Mouse (Mus musculus): ENCODE data around the gene Tsr3. TPM values are rescaled to one million over a fixed set of nuclear protein-coding genes. Genes with fewer than 3 reads are reported as not detected.

The Tsr3 gene
- total RNA-seq, 2 experiments from 2014 or later: 23.1 to 29.0 TPM

- DNase-seq: no peak
Observed at GRCm38 (mm10) chr17:25243131-25243780, 3.3 kb downstream of the Tsr3 start.

DNA sequence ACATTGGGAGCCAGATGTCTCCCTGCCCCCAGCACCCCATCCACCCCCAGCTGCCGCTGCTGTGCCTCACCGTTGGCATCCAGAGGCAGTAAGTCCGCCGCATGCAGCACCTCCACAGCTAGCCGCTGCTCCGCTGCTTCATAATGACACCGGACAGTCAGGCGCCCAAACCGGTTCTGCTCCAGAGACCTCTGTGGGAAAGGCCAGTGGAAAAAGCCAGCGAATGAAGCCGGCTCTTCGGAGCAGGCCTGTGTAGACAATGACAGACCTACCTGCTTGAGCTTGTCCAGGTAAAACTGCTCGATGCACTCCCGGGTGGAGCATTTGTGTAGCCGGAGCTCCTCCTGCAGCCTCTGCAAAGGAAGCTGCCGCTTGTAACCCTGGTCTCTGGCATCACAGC lies 4.3 kb downstream of the Tsr3 start:
- no peak for DNase-seq

DNA sequence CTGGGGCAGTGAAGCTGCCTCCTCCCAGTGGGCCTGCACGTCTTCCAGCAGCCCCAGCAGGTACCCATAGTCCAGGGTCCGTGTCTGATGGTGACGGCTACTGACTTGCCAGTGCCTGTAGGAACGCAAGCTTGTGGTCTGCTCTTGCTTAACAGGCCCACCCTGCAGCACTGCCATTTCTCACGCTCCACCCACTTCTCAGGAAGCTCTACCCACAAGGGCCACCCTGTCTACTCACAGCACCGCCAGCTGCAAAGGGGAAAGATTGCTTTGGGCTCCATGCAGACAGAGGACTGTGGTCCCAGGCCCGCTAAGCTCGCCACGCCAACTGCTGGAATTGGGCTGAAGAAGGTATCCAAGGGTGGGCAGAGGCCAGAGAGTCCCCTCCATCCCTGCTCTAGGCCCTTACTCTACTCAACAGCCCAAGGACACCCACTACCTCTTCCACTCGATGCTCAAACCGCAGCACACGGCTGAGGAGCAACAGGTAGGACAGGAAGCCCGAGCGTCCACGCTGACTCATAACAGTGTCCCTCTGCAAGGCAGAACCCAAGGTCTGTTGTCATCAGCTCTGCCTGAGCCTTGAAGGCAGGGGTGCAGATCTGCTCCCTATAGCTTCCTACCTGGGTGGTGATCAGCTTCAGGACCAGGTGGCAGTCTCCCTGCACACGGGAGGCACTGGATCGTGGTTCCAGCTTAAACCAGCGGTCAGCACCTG lies 8.2 kb downstream of the Tsr3 start:
- DNase-seq: no peak

- no peak for DNase-seq
Observed at GRCm38 (mm10) chr17:25250181-25250835, 10.3 kb downstream of the Tsr3 start.

- DNase-seq: no peak
Observed at GRCm38 (mm10) chr17:25252643-25253042, 12.7 kb downstream of the Tsr3 start.

DNA sequence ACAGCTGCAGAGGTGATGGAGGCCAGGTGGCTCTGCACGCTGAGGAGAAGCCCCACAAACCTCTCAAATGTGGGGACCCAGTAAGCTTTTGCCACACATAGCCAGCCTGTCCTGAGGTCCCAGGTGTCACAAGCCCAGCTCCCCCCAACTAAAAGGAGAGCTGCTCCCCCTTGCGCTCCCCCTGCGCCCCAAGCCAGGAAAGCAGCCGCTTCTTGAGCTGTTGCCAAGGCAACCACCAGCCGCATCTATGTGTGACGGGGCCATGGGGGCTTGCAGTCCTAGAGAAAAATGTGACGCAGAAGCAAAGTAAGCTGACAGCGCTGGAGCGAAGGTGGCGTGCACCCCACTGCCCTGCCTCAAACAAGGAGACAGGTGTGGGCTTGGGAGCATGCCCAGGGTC lies 13.8 kb downstream of the Tsr3 start:
- no peak for DNase-seq

DNA sequence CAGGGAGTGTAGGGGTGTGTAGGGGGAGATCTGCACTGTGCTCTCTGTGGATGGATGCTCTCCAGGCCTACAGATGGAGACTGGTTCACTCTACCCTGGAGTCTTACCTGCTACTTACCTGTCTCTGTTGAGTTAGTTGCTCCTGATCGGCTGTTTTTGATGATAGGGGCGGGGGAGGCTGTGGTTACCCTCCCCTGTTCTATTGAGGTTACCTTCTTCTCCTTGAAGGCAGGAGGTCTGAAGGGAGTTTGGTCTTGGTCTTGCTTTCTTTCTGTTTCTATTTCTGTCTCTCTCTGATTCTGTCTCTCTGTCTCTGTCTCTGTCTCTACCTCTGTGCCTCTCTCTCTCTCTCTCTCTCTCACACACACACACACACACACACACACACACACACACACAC lies 15.1 kb downstream of the Tsr3 start:
- no peak for DNase-seq

GRCm38 (mm10) chr17:25256140-25256754 lies 16.3 kb downstream of the Tsr3 start, which contains the start of gene Baiap3:
Gene Baiap3 (minus strand): TSS chr17:25256364.
- DNase-seq: peak in 1 of 2 experiments; percentile 35

DNA sequence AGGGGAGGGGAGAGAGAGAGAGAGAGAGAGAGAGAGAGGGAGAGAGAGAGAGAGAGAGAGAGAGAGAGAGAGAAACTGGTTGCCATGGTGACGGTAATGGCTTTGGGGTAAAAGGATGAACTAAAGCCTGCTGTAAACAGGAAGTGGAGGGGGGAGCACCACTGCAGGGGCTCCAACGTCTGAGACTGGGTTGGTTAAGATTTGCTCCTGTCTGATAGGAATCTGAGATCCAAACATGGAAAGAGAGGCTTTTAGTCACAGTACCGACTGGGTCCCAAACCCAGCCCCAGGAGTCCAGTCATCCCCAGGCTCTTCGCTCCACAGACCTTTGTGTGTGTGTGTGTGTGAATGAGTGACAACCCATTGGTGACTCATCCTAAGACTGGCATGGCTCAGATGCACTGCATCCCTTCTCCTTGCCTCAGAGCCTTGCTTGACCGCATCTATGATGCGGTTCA lies 17.9 kb downstream of the Tsr3 start:
- DNase-seq: no peak

GRCm38 (mm10) chr17:25264453-25264852 lies 24.5 kb downstream of the Tsr3 start:
- peak; percentile 77 to 80 for DNase-seq

DNA sequence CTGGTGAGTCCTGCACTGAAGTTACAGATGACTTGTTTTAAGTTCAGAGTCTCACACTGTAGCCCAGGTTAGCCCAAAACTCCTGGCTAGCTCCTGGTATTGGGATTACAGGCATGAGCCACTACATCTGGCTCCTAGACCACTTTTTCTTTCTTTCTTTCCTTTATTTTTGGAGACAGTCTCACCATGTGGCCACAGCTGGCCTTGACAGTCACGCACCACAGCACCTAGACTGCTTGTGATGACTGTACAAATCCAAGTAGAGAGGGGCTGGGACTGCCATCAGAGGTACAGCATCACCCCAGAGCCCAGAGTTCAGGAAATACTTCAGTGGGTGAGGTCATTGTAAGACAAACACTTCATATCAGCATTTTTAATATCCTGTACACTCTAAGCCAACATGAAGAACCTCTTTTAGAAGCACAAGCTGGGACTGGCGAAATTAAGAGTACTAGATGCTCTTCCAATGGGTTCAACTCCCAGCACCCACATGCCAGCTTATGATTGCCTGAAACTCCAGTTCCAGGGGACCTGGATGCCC lies 30.9 kb downstream of the Tsr3 start:
- no peak for DNase-seq

DNA sequence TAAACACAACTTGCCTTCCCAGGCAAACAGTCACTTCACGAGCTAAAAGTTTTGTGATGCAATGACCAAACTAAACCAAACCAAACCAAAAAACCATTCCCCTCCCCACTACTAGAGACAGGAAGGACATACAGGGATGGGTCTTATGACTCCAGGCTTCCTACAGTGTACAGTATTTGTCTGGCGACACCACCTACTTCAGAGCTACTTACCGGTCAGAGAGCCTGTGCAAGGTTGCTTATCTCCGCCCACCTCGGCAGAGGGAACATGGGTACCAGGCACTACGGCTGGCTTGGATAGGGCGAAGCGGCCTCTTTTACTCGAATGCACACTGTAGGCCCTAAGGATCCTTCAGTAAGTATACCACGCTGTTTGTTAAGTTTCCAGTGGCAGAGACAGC lies 32.4 kb downstream of the Tsr3 start:
- no peak for DNase-seq

GRCm38 (mm10) chr17:25272951-25273705 lies 33.2 kb downstream of the Tsr3 start:
- DNase-seq: peak; percentile 88 to 89

GRCm38 (mm10) chr17:25273706-25274501 lies 33.9 kb downstream of the Tsr3 start:
- DNase-seq: peak; percentile 92

DNA sequence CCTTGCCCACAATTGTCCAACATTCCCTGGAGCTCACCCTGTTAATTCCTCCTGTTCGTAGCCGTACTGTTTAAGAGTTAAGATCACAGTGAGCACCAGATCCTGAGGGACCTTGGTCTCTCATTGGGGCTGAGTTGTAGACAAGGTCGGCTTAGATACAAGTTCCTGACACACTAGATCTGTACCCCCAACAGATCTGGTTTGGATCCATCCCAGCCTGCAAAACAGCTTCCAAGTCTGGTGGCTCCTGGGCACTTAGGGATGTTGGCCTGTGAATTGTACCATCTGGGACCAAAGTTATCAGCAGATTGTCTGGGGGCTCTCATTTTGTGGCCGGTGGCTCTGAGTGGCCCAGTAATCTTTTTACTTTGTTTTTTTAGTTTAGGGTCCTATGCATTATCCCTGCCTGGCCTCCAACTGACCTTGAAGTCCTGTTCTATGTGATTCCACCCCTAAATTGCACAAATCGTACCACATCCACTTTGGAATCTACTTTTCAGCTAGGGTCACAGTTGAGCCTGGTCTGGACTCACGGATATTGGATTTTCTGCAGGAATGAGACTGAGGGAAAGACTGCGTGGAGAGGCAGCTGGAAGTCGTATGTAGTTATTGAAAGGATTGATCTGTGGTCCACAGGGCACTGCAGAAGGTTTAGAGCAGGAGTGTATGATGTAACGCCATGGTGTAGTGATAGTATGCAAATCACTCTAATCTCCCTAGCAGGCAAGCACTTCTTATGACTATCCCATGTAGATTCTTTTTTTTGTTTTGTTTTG lies 34.8 kb downstream of the Tsr3 start, which contains the start of gene Ube2i:
Gene Ube2i (minus strand): TSS at position 52 of the 776 bp plus-strand sequence.
- DNase-seq: no peak

DNA sequence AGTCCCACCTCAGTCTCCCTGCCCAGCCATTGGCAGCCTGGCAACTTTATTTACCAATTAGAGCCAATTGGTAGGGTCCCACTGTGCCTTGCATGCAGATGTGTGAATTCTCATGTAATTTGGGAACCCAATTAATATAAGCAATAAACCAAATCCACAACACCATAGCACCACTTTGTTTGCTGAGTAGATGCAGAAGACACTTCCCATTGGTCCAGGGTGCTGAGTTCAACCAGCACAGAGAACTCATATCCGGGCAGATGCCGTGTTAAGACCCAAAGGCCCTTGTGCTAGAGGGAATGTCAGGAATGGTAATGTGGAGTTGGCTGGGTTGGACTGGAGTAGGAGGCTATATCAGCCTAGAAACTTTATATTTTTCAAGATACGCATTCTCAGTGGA lies 35.9 kb downstream of the Tsr3 start:
- DNase-seq: no peak

- peak; percentile 59 to 66 for DNase-seq
Observed at GRCm38 (mm10) chr17:25282133-25282532, 42.2 kb downstream of the Tsr3 start.

- peak; percentile 71 to 86 for DNase-seq
Observed at GRCm38 (mm10) chr17:25285033-25285432, 45.1 kb downstream of the Tsr3 start.

GRCm38 (mm10) chr17:25288842-25289241 lies 48.9 kb downstream of the Tsr3 start:
- peak; percentile 67 to 76 for DNase-seq

GRCm38 (mm10) chr17:25290411-25290810 lies 50.4 kb downstream of the Tsr3 start:
- DNase-seq: no peak
